Mouse (Mus musculus): ENCODE results near the gene Gm49388.

GRCm38 (mm10) chr7:127849973-127850875 is 64.8 kb downstream of the Gm49388 start:
- TF ChIP-seq POLR2A (IDR thresholded peaks at IDR 0.05; ENCODE audit: insufficient read length, low read depth) (peak; percentile 52), POLR2AphosphoS2 (IDR thresholded peaks at IDR 0.05; ENCODE audit: insufficient read length, low read depth) (peak; percentile 72), MAX (IDR thresholded peaks at IDR 0.05; ENCODE audit: low read depth) (no peak), TCF12 (IDR thresholded peaks at IDR 0.05; ENCODE audit: insufficient read depth, poor library complexity, severe bottlenecking) (no peak)

All from myocyte (in vitro differentiated cells).